Mouse (Mus musculus) embryonic facial prominence, embryonic 11.5 days (tissue): ENCODE measurements around the gene Sgta. TPM values are rescaled to one million over a fixed set of nuclear protein-coding genes. Genes with fewer than 3 reads are reported as not detected.

Source experiments
- ATAC-seq: fragments of 200-750 bp; cut with Nextera tagmentation; replicated peaks from 2 replicates; pipeline ENCODE4 v1.8.0; 2017; ENCODE audit warnings: low read depth; ENCODE audit not compliant: insufficient number of reproducible peaks, low FRiP score, low TSS enrichment
- DNase-seq: peaks from one replicate; pipeline ENCODE4 v3.0.0-alpha.2; 2015; ENCODE audit warnings: low spot score
- H3K27ac ChIP-seq: fragments of 300-500 bp; sonication (generic); replicated peaks from 2 replicates; pipeline ENCODE4 v1.5.1; 2014; ENCODE audit warnings: mild to moderate bottlenecking, low read depth, low read length, control low read depth
- H3K27me3 ChIP-seq: fragments of 300-500 bp; sonication (generic); 2 replicates; pipeline ENCODE4 v1.6.1; 2014; ENCODE audit warnings: mild to moderate bottlenecking, low read length, moderate library complexity, mixed read lengths; ENCODE audit not compliant: control insufficient read depth, insufficient read depth
- H3K36me3 ChIP-seq: fragments of 300-500 bp; sonication (generic); replicated peaks from 2 replicates; pipeline ENCODE4 v1.6.1; 2014; ENCODE audit warnings: low read depth, mild to moderate bottlenecking, low read length, moderate library complexity, mixed read lengths; ENCODE audit not compliant: control insufficient read depth, insufficient read depth
- H3K4me1 ChIP-seq: fragments of 300-500 bp; sonication (generic); 2 replicates; pipeline ENCODE4 v1.6.1; 2014; ENCODE audit warnings: low read length, mixed read lengths; ENCODE audit not compliant: control insufficient read depth, insufficient read depth
- H3K4me2 ChIP-seq: fragments of 300-500 bp; sonication (generic); 2 replicates; pipeline ENCODE4 v1.6.1; 2014; ENCODE audit warnings: low read depth, mild to moderate bottlenecking, control low read depth, low read length, moderate library complexity
- H3K4me3 ChIP-seq: fragments of 300-500 bp; sonication (generic); 2 replicates; pipeline ENCODE4 v1.5.1; 2014; ENCODE audit warnings: low read depth, low read length, control low read depth
- H3K9ac ChIP-seq: fragments of 300-500 bp; sonication (generic); replicated peaks from 2 replicates; pipeline ENCODE4 v1.6.1; 2014; ENCODE audit warnings: mild to moderate bottlenecking, control low read depth, low read length
- H3K9me3 ChIP-seq: fragments of 300-500 bp; sonication (generic); replicated peaks from 2 replicates; pipeline ENCODE4 v1.6.1; 2016; ENCODE audit warnings: mild to moderate bottlenecking, low read length, inconsistent platforms, mixed read lengths; ENCODE audit not compliant: control insufficient read depth
- WGBS: fragments of 180-500 bp; shearing (Covaris S2); extraction: QIAGEN DNeasy Blood & Tissue Kit; methylation state at CpG from one replicate; pipeline ENCODE4 v1.1.7; 2014; 5-methylcytosine and 5-hydroxymethylcytosine counted together
- polyA plus RNA-seq: library from polyadenylated mRNA; unstranded; fragments of >200 nt; fragmentation: Nextera tagmentation; extraction: Ambion mirVana; gene quantifications from 2 replicates; pipeline ENCODE4 v1.2.1, GENCODE M21; 2014

Sgta gene
- polyA plus RNA-seq, 1 experiment from 2014 or later, result 193 TPM

- DNase-seq (no peak), ATAC-seq (no peak)
- peaks cover 3% of the 10 kb centered on the region; the same call in 1 of the 2 replicates for H3K4me1 ChIP-seq
- H3K27ac ChIP-seq, result no peak overlapping the region
- H3K4me2 ChIP-seq, result no peak overlapping the region
- H3K9me3 ChIP-seq, result no peaks in the 10 kb centered on the region
- 14% methylated on average over 26 of the region's 26 CpGs for WGBS
- no peak overlapping the region for H3K4me3 ChIP-seq
- H3K27me3 ChIP-seq, result peaks cover 22% of the 10 kb centered on the region
- H3K9ac ChIP-seq, result no peak overlapping the region
- H3K36me3 ChIP-seq, result no peaks in the 10 kb centered on the region
These were observed 38.4 kb downstream of the Sgta start for GRCm38 (mm10) chr10:81021547-81022110.

- H3K36me3 ChIP-seq, result no peaks in the 10 kb centered on the region
- H3K4me3 ChIP-seq, result no peak overlapping the region
- no peak overlapping the region for H3K9ac ChIP-seq
- DNase-seq (no peak), ATAC-seq (no peak)
- peaks cover under 1% of the 10 kb centered on the region; the same call in 1 of the 2 replicates for H3K4me1 ChIP-seq
- no peak overlapping the region for H3K4me2 ChIP-seq
- 44% methylated on average over 2 of the region's 2 CpGs for WGBS
- H3K27me3 ChIP-seq, result peaks cover 19% of the 10 kb centered on the region
- H3K9me3 ChIP-seq, result no peaks in the 10 kb centered on the region
- no peak overlapping the region for H3K27ac ChIP-seq
These were observed 39.8 kb downstream of the Sgta start for GRCm38 (mm10) chr10:81020207-81020606.

GRCm38 (mm10) chr10:81019687-81020086, 40.3 kb downstream of the Sgta start:
- Histone ChIP-seq H3K27ac (no peak overlapping the region), H3K9ac (no peak overlapping the region), H3K4me2 (no peak overlapping the region), H3K27me3 (peaks cover 14% of the 10 kb centered on the region), H3K4me3 (no peak overlapping the region), H3K4me1 (no peaks in the 10 kb centered on the region), H3K36me3 (no peaks in the 10 kb centered on the region), H3K9me3 (no peaks in the 10 kb centered on the region)
- DNase-seq, result no peak
- ATAC-seq, result no peak
- WGBS, result 81% methylated on average over 6 of the region's 6 CpGs

GRCm38 (mm10) chr10:81018326-81018725, 41.7 kb downstream of the Sgta start:
- Histone ChIP-seq H3K4me1 (no peaks in the 10 kb centered on the region), H3K36me3 (no peaks in the 10 kb centered on the region), H3K27me3 (peaks cover 9% of the 10 kb centered on the region), H3K4me2 (no peak overlapping the region), H3K27ac (no peak overlapping the region), H3K9me3 (no peaks in the 10 kb centered on the region), H3K9ac (no peak overlapping the region), H3K4me3 (no peak overlapping the region)
- ATAC-seq (no peak), DNase-seq (peak; percentile 30)
- WGBS, result 42% methylated on average over 10 of the region's 10 CpGs

- DNase-seq, result peak; percentile 63
- H3K4me1 ChIP-seq, result no peaks in the 10 kb centered on the region
- no peak overlapping the region for H3K27ac ChIP-seq
- H3K27me3 ChIP-seq, result no peaks in the 10 kb centered on the region; the same call in 1 of the 2 replicates
- no peaks in the 10 kb centered on the region for H3K9me3 ChIP-seq
- ATAC-seq, result no peak
- H3K9ac ChIP-seq, result no peak overlapping the region
- WGBS, result 10% methylated on average over 7 of the region's 7 CpGs
- no peak overlapping the region for H3K4me2 ChIP-seq
- H3K36me3 ChIP-seq, result no peaks in the 10 kb centered on the region
- H3K4me3 ChIP-seq, result no peak overlapping the region
These were observed 43.3 kb downstream of the Sgta start for GRCm38 (mm10) chr10:81016645-81017044.

- Histone ChIP-seq H3K4me2 (no peak overlapping the region), H3K4me3 (no peak overlapping the region), H3K36me3 (no peaks in the 10 kb centered on the region), H3K9ac (no peak overlapping the region), H3K27ac (no peak overlapping the region), H3K27me3 (no peaks in the 10 kb centered on the region; the same call in 1 of the 2 replicates), H3K4me1 (no peaks in the 10 kb centered on the region), H3K9me3 (no peaks in the 10 kb centered on the region)
- ATAC-seq (no peak), DNase-seq (no peak)
- WGBS, result 84% methylated on average over 2 of the region's 2 CpGs
These were observed 44.3 kb downstream of the Sgta start for GRCm38 (mm10) chr10:81015666-81016065.

GRCm38 (mm10) chr10:81014393-81015384, 45.3 kb downstream of the Sgta start, which contains the start of gene Gng7:
Gng7 (minus strand) TSS chr10:81014945.
- ATAC-seq, result peak; percentile 91

GRCm38 (mm10) chr10:81010851-81011250, 49.1 kb downstream of the Sgta start:
- Histone ChIP-seq H3K4me2 (no peak overlapping the region), H3K36me3 (no peaks in the 10 kb centered on the region), H3K27me3 (no peaks in the 10 kb centered on the region), H3K9me3 (no peaks in the 10 kb centered on the region), H3K27ac (no peak overlapping the region), H3K9ac (no peak overlapping the region), H3K4me3 (no peak overlapping the region), H3K4me1 (no peaks in the 10 kb centered on the region)
- DNase-seq (no peak), ATAC-seq (no peak)
- 64% methylated on average over 6 of the region's 6 CpGs for WGBS

More at GRCm38 (mm10) chr10:81014393-81015384, 45.3 kb downstream of the Sgta start, which contains the start of gene Gng7:
- Histone ChIP-seq H3K27me3 (no peaks in the 10 kb centered on the region), H3K4me2 (peak within 1 kb of the TSS; percentile 57), H3K36me3 (no peaks in the 10 kb centered on the region), H3K4me1 (no peaks in the 10 kb centered on the region), H3K9me3 (no peaks in the 10 kb centered on the region), H3K27ac (no peak within 1 kb of the TSS), H3K9ac (peak within 1 kb of the TSS; percentile 51), H3K4me3 (peak within 1 kb of the TSS; percentile 42)
- DNase-seq, result peak; percentile 98
- WGBS, result 9% methylated on average over 31 of the region's 31 CpGs
